Mouse (Mus musculus): ENCODE data around the gene Rhoh. TPM values are rescaled to one million over a fixed set of nuclear protein-coding genes. Genes with fewer than 3 reads are reported as not detected.

Rhoh gene
- total RNA-seq, 2 experiments from 2014 or later = 0.59 to 0.76 TPM

DNA sequence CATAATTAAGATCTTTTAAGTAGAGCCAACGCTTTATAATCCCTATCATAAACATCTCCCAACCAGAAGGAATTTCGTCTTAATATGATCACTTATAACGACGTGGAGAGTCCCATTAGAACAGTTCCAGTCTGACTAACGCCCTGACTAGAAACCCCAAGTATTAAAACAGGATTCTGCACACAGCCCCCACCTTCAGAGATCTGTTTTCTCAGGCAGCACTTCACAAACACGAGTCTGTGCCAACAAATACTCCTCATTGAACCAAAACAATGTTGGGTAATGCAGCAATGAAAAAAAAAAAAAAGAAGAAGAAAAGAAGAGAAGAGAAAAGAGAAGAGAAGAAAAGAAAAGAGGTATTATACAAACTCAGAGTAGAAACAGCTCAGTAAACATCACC, 1.6 kb upstream of the Rhoh start:
- DNase-seq (ENCODE audit: low spot score in 2 of 2) = no peak

DNA sequence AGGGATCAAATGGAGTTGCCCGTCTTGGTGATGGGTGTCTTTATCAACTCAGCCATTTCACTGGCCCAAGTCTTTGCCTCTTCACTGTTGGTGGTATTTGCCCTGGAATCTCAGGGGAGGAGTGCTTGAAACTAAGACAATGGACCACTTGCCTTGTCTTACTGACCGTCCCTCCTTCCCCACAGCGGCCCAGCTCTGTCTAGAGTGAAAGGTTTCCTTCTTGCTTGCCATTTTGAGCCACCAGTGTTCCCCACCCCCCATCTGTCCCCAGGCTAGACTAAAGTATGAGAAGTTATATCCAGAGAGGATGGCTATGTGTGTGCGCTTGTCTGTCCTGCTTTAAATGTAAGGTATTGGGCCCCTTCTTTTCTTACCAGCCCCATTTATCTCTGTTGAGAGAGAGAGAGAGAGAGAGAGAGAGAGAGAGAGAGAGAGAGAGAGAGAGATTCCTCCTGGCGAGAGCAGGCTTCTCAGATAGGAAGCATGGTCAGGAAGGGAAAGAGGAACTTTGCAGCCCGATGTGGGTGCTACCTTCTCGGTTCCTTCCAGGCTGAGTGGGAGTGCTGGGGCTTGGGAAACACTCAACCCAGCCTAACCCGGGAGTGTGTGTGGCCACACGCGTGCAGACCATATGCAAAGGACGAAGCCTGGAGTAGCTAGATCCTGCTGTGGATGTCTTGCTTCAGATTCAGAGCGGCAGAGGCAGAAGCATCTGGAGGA, 572 bp upstream of the Rhoh start:
- no peak for DNase-seq (ENCODE audit: low spot score in 2 of 2)

DNA sequence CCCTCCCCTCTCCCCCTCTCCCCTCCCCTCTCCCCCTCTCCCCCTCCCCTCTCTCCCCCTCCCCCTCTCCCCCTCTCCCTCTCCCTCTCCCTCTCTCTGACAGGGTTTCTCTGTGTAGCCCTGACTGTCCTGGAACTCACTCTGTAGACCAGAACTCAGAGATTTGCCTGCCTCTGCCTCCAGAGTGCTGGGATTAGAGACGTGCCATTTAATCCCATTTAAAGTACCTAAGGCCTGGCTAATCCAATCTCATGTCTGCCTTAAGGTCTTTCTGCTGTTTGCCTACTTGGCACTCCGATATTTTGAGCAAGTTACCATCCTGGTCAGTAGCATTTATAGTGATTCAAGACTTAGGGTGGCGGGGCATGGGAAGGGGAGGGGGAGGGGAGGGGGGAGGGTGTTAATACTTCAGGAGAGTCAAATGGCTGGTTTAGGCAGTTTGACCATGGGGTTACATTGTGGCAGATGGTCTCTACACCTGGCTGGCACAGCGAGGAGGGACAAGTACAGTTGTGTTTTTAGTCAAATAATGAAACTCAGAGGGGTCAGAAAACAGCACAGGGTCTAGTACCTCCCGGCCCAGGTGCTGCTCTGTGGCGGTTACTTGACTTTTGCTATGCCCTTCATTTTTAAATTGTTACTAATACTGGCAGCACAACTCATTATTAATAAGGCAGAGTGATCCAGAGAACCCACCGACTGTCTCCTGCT, 1.4 kb downstream of the Rhoh start:
- no peak for DNase-seq (ENCODE audit: low spot score in 2 of 2)

DNA sequence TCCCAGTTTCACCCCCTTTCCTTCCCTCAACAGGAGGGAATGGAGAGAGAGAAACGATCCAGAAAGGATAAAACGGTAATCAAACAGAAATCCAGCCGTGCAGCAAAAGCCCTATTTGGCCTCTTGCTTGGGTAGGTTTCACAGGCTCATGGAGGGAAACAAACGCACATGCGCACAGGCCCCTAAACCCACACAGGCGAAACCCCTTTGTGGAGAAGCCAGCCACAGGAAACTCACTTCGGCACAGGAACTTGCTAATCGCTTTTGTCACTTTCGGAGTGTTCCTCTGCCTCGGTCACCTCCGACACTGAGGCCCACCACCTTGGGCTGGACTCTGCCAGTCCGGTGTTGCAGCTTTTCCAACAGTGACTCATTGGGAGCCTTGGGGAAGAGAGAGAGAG, 2.3 kb downstream of the Rhoh start:
- DNase-seq (ENCODE audit: low spot score in 2 of 2) = no peak

DNA sequence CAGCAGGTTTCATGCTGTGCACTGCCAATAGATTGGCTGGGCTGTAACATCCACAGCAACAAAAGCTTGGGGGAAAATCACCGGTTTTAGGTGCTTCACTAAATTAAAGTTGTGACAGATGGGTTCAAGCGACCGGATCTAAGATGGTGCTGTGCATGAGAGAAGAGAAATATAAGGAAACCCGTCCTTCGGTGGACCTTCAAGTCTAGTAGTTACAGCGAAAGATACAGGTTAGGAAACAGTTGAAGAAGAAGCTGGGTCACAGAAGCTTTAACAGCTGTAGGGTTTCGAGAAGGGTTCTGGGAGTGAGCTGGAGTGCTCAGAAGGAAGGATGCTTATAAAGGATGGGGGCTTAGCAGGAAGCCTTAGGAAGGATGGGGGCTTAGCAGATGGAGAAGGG, 3.5 kb downstream of the Rhoh start:
- no peak for DNase-seq (ENCODE audit: low spot score in 2 of 2)

DNA sequence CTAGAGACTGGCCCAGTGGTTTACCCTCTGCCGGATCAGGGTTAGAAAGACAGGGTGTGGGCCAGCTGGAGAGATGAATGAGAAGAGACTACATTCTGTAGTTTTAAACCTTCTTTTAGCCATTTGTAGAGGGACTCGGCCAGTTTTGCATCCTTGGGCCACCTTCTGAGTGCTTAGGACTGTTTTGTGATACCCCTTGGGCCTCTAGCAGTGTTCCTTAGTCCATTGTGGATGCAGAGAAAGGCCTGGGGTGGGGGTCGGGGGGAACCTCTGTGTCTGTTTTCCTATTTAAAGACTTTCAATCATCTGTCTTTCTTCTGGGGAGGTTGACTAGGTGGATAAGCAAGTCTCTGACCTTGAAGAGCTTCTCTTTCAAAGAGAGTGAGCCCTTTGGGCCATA, 3.9 kb downstream of the Rhoh start:
- DNase-seq (ENCODE audit: low spot score in 2 of 2) = no peak

DNA sequence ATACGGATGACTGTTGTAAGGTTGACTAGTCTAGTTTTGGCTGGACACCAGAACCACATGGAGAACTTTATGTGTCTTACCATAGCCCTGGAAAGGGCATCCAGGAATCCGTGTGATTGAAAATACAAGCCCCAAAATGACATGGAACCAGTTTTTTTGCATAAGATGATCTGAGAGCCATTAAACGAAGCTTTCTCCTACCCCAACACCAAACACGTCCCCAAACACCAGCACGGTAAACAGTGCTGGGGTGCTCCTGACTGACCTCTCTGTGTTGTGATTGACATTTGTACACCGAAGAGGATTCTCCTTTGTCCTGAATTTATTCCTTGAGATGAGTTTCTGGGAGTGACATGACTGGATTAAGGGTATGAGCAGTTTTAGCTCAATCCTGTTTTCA, 5.6 kb downstream of the Rhoh start:
- no peak for DNase-seq (ENCODE audit: low spot score in 2 of 2)

DNA sequence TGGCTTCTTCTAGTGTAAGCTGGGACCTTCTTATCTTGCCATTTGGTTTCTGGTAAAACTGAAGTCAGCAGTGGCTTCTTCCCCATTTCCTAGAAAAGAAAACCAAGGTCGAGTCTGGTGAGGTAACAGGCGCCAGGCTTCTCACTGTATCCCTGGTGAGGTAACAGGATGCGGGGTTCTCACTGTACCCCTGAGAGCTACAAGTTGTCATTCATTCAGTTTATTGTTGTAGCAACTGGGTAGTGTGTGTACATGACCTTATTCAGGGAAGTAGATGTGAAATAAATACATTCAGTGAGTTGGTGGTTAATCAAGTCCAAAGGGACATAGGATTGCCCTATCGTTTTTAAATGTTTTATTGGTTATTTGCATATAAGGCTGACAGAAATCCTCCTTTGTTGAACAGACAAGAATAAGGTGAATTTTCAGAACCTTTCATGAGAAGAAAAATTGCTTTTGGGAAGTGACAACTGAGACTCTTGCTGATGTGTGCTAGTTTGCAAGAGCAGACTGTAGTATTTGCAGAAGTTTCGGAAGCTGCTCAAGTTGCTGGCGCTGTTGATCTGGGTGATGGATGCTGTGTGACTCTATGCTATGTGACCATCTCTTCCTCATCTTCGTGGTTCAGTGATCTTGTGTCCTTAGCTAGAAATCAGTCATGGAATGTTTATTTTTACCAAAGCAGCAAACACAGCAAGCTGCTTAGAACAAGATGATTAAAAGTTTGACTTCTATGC, 6.5 kb downstream of the Rhoh start:
- no peak for DNase-seq (ENCODE audit: low spot score in 2 of 2)

DNA sequence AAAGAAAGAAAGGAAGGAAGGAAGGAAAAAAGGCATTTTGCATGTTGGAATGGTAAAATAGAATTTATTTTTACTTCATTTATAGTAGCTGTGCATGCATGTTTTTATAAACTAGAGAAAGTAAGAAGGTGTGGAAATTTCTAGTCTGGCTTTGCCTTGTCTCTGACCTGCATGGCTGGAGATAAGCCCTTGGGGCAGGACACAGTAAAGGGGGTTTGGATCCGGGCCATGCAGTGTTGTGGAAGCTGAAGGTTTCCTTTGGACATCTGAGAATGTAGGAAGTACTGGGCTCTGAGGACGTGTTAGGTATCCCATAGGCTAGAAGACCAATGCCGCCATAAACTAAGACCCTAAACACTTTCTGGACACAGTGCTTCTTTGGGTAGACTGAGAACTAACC, 7.4 kb downstream of the Rhoh start:
- no peak for DNase-seq (ENCODE audit: low spot score in 2 of 2)

DNA sequence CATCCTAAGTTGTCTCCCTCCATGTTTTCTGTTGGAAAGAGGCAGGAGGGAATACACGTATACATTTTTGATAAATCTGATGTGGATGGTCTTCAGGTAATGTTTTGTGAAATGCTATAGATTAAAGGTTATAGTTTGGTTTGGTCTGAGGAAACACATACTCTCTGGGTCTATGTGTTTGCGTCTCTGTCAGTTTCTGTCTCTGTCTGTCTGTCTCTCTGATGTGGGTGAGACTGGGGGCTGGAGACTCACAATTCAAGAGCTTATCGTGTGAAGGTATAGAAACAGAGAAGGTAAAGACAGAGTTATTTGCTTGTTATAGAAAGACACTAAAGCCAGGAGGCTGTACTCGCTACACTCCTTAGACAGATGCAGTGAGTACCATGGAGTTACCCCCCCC, 8.6 kb downstream of the Rhoh start:
- no peak for DNase-seq (ENCODE audit: low spot score in 2 of 2)

DNA sequence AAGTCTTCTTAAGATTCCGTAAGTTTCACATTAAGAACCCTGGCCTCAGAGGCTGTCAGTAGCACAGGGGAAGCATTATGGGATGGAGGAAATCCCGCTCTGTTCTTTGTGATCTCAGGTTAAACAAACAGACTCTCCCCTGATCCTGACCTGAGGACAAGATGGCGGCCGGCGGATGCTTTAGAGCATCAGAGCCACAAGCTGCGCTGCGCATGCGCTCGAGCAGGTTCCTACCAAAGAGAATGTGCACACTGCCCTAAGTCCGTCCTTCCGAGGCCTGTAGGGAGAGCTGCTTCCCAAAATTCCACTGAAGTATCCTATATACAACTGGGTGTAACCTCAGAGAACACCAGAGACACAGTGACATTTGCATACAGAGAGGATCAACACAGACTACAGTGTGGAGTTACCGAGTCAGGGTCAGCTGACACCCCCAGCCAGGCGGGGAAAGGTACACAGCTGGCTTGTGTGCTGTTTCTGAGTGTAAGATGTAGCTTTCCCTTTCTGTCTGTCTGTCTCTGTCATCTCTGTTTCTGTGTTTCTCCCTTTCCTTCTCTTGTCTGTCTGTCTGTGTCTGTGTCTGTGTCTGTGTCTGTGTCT, 10.4 kb downstream of the Rhoh start:
- DNase-seq (ENCODE audit: low spot score in 2 of 2) = no peak

DNA sequence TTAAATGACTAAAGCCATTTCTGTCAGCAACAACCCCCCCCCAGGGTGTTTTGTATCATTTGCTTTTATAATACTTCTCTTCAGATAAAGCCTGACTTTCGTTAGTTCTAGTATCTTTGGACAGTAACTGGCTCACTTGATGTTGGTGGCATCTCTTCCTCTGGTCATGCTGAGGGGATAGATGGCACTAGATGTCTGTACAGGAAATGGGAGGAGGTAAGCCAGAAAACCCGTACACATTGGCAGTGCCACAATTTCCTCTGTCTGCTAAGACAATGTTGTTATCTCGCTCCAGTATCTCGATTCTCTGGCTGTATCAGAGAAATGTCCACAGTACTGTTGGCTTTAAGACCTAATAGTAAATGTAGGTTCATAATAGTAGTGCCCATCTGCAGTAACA, 12.2 kb downstream of the Rhoh start:
- DNase-seq (ENCODE audit: low spot score in 2 of 2) = no peak

DNA sequence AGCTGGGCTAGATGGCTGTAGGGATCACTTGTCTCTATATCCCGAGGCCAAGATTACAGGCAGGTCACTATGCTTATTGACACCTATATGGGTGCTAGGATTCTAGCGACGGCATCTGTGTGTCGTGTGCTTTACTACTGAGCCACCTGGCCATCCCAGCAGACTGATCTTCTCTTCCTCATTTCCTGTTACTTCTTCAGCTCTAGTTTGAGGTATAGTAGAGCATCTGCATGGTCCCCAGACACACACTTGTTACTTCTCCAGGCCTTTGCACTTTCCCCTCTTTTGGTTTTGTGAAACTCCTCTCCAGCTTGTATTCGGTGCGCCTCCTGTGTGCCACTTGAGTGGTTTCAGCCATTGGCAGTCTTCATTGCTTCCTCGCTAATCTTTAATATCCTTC, 14.3 kb downstream of the Rhoh start:
- DNase-seq (ENCODE audit: low spot score in 2 of 2) = no peak

DNA sequence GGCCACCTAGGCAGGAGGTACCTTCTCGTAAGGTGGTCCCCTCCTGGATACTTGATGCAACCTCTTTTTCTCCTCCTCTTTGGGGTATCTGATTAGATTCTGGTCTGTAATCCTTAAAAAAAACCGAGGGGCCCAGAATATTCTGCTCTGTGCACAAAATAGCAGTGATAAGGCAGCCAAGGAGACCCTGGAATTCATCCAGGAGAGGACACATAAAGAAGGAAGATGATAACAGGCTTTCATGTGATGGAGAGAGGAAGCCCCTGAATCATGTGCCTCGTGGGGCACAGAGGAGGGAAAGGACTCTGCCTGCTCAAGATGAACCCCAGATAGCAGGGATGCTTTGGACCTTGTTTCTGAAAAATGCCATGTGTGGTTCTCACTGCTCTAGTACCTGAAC, 17.4 kb downstream of the Rhoh start:
- no peak for DNase-seq (ENCODE audit: low spot score in 2 of 2)

DNA sequence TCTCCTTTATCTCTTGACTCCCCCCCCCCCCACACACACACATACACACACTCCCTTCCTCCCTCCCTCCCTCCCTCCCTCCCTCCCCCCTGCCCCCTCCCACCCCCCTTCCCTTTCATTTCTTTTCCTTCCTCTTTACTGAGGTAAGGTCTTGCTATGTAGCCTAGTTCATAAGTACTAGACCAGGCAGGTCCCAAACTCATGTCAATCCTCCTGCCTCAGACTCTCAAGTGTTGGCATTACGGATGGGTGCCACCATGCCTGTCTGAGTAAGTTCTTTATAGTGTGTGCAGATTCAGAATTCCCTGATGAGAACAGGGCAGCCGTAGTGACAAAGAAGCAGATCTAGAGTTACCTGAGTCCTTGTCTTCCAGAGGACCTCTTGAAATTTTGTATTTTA, 20.2 kb downstream of the Rhoh start:
- DNase-seq (ENCODE audit: low spot score in 2 of 2) = no peak

DNA sequence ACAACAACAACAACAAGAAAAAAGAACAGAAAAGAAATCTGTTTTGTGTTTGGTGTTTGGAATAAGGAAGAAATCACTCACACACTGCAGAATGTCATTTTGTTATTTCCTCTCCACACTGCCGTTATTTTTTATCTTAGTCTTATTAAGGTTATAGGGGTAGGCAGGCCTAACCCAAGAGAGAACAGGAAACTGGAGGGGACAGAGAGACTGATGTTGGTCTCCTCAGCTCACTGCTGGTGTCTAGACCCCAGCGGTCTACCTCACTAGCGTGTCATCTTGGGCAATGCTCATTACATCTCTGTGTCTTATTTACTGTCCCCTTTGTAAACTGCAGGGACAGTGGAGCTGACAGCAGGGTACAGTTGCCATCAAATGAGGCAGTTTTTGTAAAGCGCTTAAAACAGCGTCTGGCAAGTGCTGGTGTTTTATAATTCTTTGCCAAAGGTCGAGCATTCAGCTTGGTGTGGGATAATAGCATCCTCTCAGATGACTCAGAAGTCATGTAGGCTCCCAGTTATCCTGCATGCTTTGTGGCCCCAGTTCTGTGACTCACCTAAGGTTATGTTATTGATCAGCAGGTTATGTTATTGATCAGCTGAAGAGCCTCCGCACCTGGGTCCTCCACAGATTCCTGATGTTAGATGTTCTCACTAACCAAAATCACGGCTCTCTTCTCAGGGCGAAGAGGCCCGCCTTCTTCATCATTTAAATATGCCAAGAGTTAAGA, 21.6 kb downstream of the Rhoh start:
- DNase-seq (ENCODE audit: low spot score in 2 of 2) = no peak

DNA sequence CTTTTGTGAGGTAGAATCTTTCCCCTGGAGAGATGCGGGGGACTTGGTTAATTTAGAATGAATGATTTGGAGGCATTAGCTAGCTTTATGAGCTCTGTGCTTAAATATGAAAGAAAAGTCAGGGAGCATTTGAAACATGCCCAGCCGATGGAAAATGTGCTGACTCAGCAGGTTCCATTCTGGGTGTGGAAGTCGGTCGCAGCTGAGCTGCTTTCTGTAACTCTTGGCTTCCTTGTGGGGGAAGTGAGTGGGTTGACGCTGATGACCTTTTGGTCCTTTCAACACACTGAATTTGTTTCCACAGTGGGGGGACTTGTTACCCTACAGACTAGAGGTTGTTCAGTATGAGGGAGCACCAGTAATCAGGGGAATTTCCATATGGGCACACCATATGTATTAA, 22.3 kb downstream of the Rhoh start:
- no peak for DNase-seq (ENCODE audit: low spot score in 2 of 2)

DNA sequence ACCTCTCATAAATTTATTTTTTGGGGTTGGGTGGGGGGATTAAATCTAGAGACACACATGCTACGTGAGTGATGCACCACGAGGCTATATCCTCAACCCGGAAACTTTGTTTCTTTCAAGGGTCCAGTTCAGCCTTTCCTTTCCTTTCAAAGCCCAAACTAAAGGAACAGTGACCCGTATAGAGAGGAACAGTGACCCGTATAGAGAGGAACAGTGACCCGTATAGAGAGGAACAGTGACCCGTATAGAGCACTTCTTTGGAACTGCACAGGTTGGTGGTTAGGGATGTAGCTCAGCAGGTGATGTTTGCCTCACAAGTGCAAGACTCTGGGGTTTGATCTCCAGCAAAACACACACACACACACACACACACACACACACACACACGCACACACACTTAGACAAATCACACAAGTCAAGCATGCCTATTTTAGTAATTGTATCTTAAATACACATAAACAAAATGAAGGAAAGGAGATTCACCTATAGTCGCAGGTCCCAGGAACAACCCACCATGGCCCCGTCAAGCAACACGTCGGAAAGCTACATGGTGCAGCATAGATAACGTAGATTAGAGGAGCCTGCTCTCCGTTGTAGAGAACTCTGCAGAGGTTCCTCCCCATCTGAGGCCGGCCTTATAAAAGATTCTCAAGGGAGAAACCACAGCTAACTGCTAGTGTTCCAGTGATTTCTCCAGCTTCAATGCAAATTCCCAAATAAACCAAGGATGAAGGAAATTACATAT, 24.9 kb downstream of the Rhoh start:
- no peak for DNase-seq (ENCODE audit: low spot score in 2 of 2)

DNA sequence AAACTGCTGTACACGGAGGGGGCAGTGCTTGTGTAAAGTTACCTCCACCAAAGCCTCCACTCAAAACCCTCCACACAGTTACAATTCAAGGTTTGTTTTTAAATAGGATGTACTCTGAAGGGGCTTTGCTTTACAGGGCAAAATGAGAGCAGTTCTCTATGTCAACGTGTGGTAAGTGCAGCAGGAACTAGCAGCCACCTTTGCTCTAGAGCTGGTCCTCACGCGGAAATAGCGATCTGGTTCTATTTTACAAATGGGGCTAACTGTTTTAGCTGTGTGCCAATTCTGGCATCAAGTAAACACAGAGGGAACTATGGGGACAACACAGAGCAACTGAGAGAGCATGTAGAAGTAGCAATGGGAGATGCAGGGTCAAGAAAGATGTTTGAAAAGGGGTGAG, 27.1 kb downstream of the Rhoh start:
- DNase-seq (ENCODE audit: low spot score in 2 of 2) = no peak

DNA sequence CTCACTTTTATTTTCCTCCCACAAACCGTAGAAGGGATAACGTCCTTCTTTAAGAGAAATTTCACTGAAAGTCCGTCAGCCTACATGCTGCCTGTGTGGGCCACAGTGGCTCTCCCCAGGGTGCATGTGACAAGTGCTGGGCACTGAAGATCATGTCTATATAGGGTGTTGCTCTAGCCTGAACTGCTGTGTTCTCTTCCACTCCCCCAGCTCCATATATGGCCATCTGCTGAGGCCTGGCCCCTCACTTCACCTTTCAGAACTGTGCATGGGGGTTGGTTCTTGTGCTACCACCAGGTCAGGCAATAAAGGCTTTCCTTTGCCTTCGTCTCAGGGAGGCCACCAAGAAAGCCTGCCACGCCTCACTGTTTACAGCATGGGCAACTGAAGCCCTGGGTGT, 28.0 kb downstream of the Rhoh start:
- no peak for DNase-seq (ENCODE audit: low spot score in 2 of 2)
